8 mouse cellular contexts compared by ENCODE assay signal in the genomic region with DNA sequence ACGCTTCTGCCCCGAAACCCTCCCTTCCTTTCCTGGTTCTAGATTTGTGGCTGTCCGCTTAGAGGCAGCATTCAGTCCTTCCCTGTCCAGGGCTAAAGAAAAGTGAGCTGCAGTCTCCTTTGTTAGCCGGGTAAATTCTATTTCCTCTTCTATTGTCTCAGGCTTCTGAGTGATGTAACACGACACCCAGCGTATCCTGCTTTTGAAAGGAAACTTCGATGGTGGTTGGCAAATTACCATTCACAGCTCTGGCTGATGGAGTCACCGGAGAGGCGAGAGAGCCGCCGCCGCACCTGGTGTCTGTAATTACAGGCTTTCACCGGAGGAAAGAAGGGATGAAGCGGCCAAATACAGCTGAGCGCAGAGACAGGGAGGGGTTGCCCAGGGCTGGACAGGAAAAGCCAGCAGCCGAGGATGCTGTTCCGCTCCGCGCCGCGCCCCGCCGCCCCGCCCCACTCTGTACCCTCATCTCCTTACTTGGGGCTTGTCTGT.
A peak's percentile ranks its signal among the peaks of the same experiment; 100 is the strongest.
DNase-seq lines count a peak whose midpoint lies in the region; ATAC-seq lines count a peak whose summit lies in the region.

No protein-coding gene starts in this region.

- H3K27ac ChIP-seq in forebrain, embryonic 14.5 days (ENCODE audit: low read depth, low read length), result peak overlapping the region; percentile 49; the same call in 1 of the 2 replicates
- peak overlapping the region; percentile 76 for H3K27ac ChIP-seq in hindbrain, embryonic 12.5 days
- H3K27ac ChIP-seq in limb, embryonic 15.5 days, result peak overlapping the region; percentile 67
- peak overlapping the region; percentile 78 for H3K27ac ChIP-seq in midbrain, embryonic 13.5 days

- DNase-seq in cerebellum, adult 8-10 months, result peak; percentile 12
- DNase-seq in cerebellum, adult 11-12 months, result no peak
- DNase-seq in T-cell, adult 2 months (ENCODE audit: low spot score), result peak; percentile 50
- peak; percentile 79 for DNase-seq in forebrain, embryonic 14.5 days (ENCODE audit: low spot score)
- DNase-seq in thymus, postnatal 25 days, result peak; percentile 57

- H3K9ac ChIP-seq in forebrain, embryonic 14.5 days (ENCODE audit: low read length), result peak overlapping the region; percentile 60
- H3K9ac ChIP-seq in hindbrain, embryonic 12.5 days, result peak overlapping the region; percentile 61
- 0 out of 2 replicates have a peak overlapping the region, but pooled peaks have one; percentile 26 for H3K9ac ChIP-seq in limb, embryonic 15.5 days
- H3K9ac ChIP-seq in midbrain, embryonic 13.5 days (replicated peaks), result peak overlapping the region; percentile 57

- H3K4me1 ChIP-seq in forebrain, embryonic 14.5 days (ENCODE audit: control insufficient read depth, insufficient read depth, low read length), result no peaks in the 10 kb centered on the region
- H3K4me1 ChIP-seq in hindbrain, embryonic 12.5 days, result 0 out of 2 replicates have a peak, but pooled peaks cover 5% of the 10 kb centered on the region
- H3K4me1 ChIP-seq in limb, embryonic 15.5 days, result peaks cover 7% of the 10 kb centered on the region; the same call in 1 of the 2 replicates
- H3K4me1 ChIP-seq in midbrain, embryonic 13.5 days (replicated peaks), result no peaks in the 10 kb centered on the region; the same call in 1 of the 2 replicates

- H3K4me2 ChIP-seq in forebrain, embryonic 14.5 days (ENCODE audit: low read length), result peak overlapping the region; percentile 70
- H3K4me2 ChIP-seq in hindbrain, embryonic 12.5 days (replicated peaks), result peak overlapping the region; percentile 69
- H3K4me2 ChIP-seq in limb, embryonic 15.5 days, result peak overlapping the region; percentile 76
- peak overlapping the region; percentile 71 for H3K4me2 ChIP-seq in midbrain, embryonic 13.5 days (replicated peaks)

- no peaks in the 10 kb centered on the region for H3K9me3 ChIP-seq in forebrain, embryonic 14.5 days (replicated peaks; ENCODE audit: control insufficient read depth, low read length)
- no peaks in the 10 kb centered on the region for H3K9me3 ChIP-seq in hindbrain, embryonic 12.5 days (replicated peaks)
- no peaks in the 10 kb centered on the region for H3K9me3 ChIP-seq in limb, embryonic 15.5 days
- peaks cover 2% of the 10 kb centered on the region; the same call in 1 of the 2 replicates for H3K9me3 ChIP-seq in midbrain, embryonic 13.5 days

- H3K4me3 ChIP-seq in forebrain, embryonic 14.5 days (ENCODE audit: low read depth, low read length), result peak overlapping the region; percentile 36
- peak overlapping the region; percentile 39 for H3K4me3 ChIP-seq in hindbrain, embryonic 12.5 days
- peak overlapping the region; percentile 44 for H3K4me3 ChIP-seq in limb, embryonic 15.5 days
- H3K4me3 ChIP-seq in midbrain, embryonic 13.5 days (replicated peaks), result peak overlapping the region; percentile 42

- H3K27me3 ChIP-seq in forebrain, embryonic 14.5 days (replicated peaks; ENCODE audit: control insufficient read depth, insufficient read depth, low read length), result peaks cover 20% of the 10 kb centered on the region
- peaks cover 28% of the 10 kb centered on the region for H3K27me3 ChIP-seq in hindbrain, embryonic 12.5 days
- H3K27me3 ChIP-seq in limb, embryonic 15.5 days, result no peaks in the 10 kb centered on the region; the same call in 1 of the 2 replicates
- H3K27me3 ChIP-seq in midbrain, embryonic 13.5 days, result peaks cover 47% of the 10 kb centered on the region

- peak; percentile 90 for ATAC-seq in forebrain, embryonic 14.5 days
- peak; percentile 95 for ATAC-seq in hindbrain, embryonic 12.5 days (ENCODE audit: low FRiP score)
- ATAC-seq in limb, embryonic 15.5 days (ENCODE audit: insufficient number of reproducible peaks, low FRiP score, low TSS enrichment, low read depth), result peak; percentile 48
- ATAC-seq in midbrain, embryonic 13.5 days, result peak; percentile 92

- WGBS in forebrain, embryonic 14.5 days, result 2% methylated on average over 24 of the region's 24 CpGs
- 3% methylated on average over 24 of the region's 24 CpGs for WGBS in hindbrain, embryonic 12.5 days
- 4% methylated on average over 24 of the region's 24 CpGs for WGBS in limb, embryonic 15.5 days
- 1% methylated on average over 24 of the region's 24 CpGs for WGBS in midbrain, embryonic 13.5 days

- H3K36me3 ChIP-seq in forebrain, embryonic 14.5 days (ENCODE audit: control insufficient read depth, insufficient read depth, low read length), result no peaks in the 10 kb centered on the region
- no peaks in the 10 kb centered on the region for H3K36me3 ChIP-seq in hindbrain, embryonic 12.5 days
- no peaks in the 10 kb centered on the region for H3K36me3 ChIP-seq in limb, embryonic 15.5 days
- no peaks in the 10 kb centered on the region for H3K36me3 ChIP-seq in midbrain, embryonic 13.5 days
